Mouse (Mus musculus): ENCODE measurements around the gene Samsn1. TPM values are rescaled to one million over a fixed set of nuclear protein-coding genes. Genes with fewer than 3 reads are reported as not detected.

Samsn1 gene
- polyA plus RNA-seq, 1 experiment: not detected

- no peak overlapping the region for H3K27ac ChIP-seq (ENCODE audit: insufficient read depth, low read length)
- TF ChIP-seq POLR2A (IDR thresholded peaks at IDR 0.05; ENCODE audit: low read depth, low read length) (no peak), CTCF (IDR thresholded peaks at IDR 0.05; ENCODE audit: borderline replicate concordance, insufficient read depth, low read length) (no peak)
- no peaks in the 10 kb centered on the region for H3K4me1 ChIP-seq (ENCODE audit: control insufficient read depth, insufficient read depth, low read length)
- no peak overlapping the region for H3K4me3 ChIP-seq (ENCODE audit: insufficient read depth, low read length)
These were observed 156.6 kb downstream of the Samsn1 start for GRCm38 (mm10) chr16:75865505-75865904.

DNA sequence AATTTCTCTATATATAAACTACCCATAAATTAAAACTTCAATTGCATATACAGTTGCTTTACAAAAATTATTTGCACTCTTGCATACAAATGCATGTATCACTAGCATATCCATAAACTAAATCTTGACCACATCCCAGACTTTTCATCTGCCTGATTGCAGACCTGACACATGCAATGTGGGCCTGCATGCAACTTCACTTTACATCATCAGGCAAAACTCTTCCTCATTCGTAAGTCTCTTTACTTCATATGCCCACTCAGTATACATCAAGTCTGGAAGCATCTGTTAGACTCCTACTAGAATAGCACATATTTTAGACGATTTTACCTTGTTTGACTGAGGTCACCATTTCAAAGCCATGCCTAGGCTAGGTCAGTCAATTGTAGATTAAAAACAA, 157.4 kb downstream of the Samsn1 start:
- Histone ChIP-seq H3K4me1 (ENCODE audit: control insufficient read depth, insufficient read depth, low read length) (no peaks in the 10 kb centered on the region), H3K4me3 (ENCODE audit: insufficient read depth, low read length) (no peak overlapping the region), H3K27ac (ENCODE audit: insufficient read depth, low read length) (no peak overlapping the region)
- TF ChIP-seq CTCF (IDR thresholded peaks at IDR 0.05; ENCODE audit: borderline replicate concordance, insufficient read depth, low read length) (no peak), POLR2A (IDR thresholded peaks at IDR 0.05; ENCODE audit: low read depth, low read length) (no peak)

GRCm38 (mm10) chr16:75856343-75856742, 165.7 kb downstream of the Samsn1 start:
- Histone ChIP-seq H3K27ac (ENCODE audit: insufficient read depth, low read length) (no peak overlapping the region), H3K4me1 (ENCODE audit: control insufficient read depth, insufficient read depth, low read length) (no peaks in the 10 kb centered on the region), H3K4me3 (ENCODE audit: insufficient read depth, low read length) (no peak overlapping the region)
- TF ChIP-seq CTCF (IDR thresholded peaks at IDR 0.05; ENCODE audit: borderline replicate concordance, insufficient read depth, low read length): no peak
- no peak for TF ChIP-seq POLR2A (IDR thresholded peaks at IDR 0.05; ENCODE audit: low read depth, low read length)

DNA sequence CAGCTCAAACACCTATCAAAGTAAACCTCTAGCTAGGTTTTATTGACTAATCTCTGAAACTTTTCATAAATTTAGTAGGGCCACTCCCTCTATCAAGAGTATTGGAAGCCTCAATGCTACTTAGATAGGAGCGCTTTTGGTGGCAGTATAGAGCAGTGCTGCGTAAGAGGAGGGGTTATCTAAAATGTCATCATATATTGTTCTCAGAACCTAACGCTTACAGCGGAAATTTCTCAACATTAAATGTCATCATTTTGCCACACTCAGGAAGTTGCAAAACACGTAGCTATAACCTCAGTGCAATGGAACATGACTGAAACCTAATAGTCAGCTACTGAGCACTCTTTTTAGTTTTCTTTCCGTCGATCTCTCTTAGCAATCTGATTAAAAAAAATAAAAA, 166.7 kb downstream of the Samsn1 start:
- no peak overlapping the region for H3K27ac ChIP-seq (ENCODE audit: insufficient read depth, low read length)
- H3K4me3 ChIP-seq (ENCODE audit: insufficient read depth, low read length): no peak overlapping the region
- TF ChIP-seq POLR2A (IDR thresholded peaks at IDR 0.05; ENCODE audit: low read depth, low read length): no peak
- no peak for TF ChIP-seq CTCF (IDR thresholded peaks at IDR 0.05; ENCODE audit: borderline replicate concordance, insufficient read depth, low read length)
- H3K4me1 ChIP-seq (ENCODE audit: control insufficient read depth, insufficient read depth, low read length): no peaks in the 10 kb centered on the region

- no peak overlapping the region for H3K27ac ChIP-seq (ENCODE audit: insufficient read depth, low read length)
- H3K4me1 ChIP-seq (ENCODE audit: control insufficient read depth, insufficient read depth, low read length): no peaks in the 10 kb centered on the region
- TF ChIP-seq POLR2A (IDR thresholded peaks at IDR 0.05; ENCODE audit: low read depth, low read length) (no peak), CTCF (IDR thresholded peaks at IDR 0.05; ENCODE audit: borderline replicate concordance, insufficient read depth, low read length) (no peak)
- H3K4me3 ChIP-seq (ENCODE audit: insufficient read depth, low read length): no peak overlapping the region
These were observed 168.4 kb downstream of the Samsn1 start for GRCm38 (mm10) chr16:75853556-75854271.

- H3K4me3 ChIP-seq (ENCODE audit: insufficient read depth, low read length): no peak overlapping the region
- H3K27ac ChIP-seq (ENCODE audit: insufficient read depth, low read length): no peak overlapping the region
- H3K4me1 ChIP-seq (ENCODE audit: control insufficient read depth, insufficient read depth, low read length): no peaks in the 10 kb centered on the region
- TF ChIP-seq CTCF (IDR thresholded peaks at IDR 0.05; ENCODE audit: borderline replicate concordance, insufficient read depth, low read length) (no peak), POLR2A (IDR thresholded peaks at IDR 0.05; ENCODE audit: low read depth, low read length) (no peak)
These were observed 169.6 kb downstream of the Samsn1 start for GRCm38 (mm10) chr16:75852485-75852884.

DNA sequence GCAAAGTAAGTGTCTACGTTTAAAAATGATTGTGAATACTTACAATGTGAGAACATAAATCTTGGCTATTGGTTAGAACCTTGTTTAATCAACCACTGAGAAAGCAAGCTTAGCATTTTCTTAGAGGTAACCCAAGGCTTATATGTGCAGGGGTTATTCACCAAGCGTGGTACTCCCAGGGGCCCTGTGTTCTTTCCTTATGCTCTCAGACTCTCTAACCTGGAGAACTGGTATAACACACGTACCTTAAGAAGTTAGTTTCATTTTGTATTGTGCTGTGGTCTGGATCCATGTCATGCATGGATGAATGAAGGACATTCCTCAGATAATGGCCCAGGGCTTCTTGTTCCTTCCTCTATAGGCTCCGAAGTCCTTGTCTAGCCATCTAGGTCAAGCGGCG, 173.0 kb downstream of the Samsn1 start:
- TF ChIP-seq CTCF (IDR thresholded peaks at IDR 0.05; ENCODE audit: borderline replicate concordance, insufficient read depth, low read length): no peak
- no peak for TF ChIP-seq POLR2A (IDR thresholded peaks at IDR 0.05; ENCODE audit: low read depth, low read length)
- H3K4me3 ChIP-seq (ENCODE audit: insufficient read depth, low read length): no peak overlapping the region
- no peaks in the 10 kb centered on the region for H3K4me1 ChIP-seq (ENCODE audit: control insufficient read depth, insufficient read depth, low read length)

DNA sequence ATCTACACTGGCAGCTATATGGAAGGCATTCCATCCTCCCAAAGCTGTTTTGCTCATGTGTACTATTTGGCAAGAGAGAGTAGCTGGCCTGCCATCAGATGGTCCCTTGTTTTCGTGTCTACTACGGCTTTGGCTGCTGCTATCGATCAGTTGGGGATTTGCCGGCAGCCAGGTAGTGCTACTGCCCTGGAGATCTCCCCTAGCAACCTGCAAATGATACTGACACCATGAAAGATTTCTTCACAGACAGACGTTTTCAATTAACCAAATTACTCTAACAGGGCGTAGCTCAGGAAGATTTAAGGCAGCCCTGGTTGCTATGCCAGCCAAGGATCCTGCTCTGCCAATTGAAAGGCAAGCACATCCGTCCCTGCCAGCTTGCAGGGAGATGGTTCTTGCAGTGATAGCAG, 178.4 kb downstream of the Samsn1 start:
- Histone ChIP-seq H3K27ac (ENCODE audit: insufficient read depth, low read length) (no peak overlapping the region), H3K4me3 (ENCODE audit: insufficient read depth, low read length) (no peak overlapping the region), H3K4me1 (ENCODE audit: control insufficient read depth, insufficient read depth, low read length) (no peaks in the 10 kb centered on the region)
- TF ChIP-seq CTCF (IDR thresholded peaks at IDR 0.05; ENCODE audit: borderline replicate concordance, insufficient read depth, low read length): no peak
- TF ChIP-seq POLR2A (IDR thresholded peaks at IDR 0.05; ENCODE audit: low read depth, low read length): no peak

More for the DNA sequence above, 173.0 kb downstream of the Samsn1 start:
- H3K27ac ChIP-seq (ENCODE audit: insufficient read depth, low read length): no peak overlapping the region

- Histone ChIP-seq H3K4me1 (ENCODE audit: control insufficient read depth, insufficient read depth, low read length) (no peaks in the 10 kb centered on the region), H3K27ac (ENCODE audit: insufficient read depth, low read length) (no peak overlapping the region), H3K4me3 (ENCODE audit: insufficient read depth, low read length) (no peak overlapping the region)
- TF ChIP-seq POLR2A (IDR thresholded peaks at IDR 0.05; ENCODE audit: low read depth, low read length) (no peak), CTCF (IDR thresholded peaks at IDR 0.05; ENCODE audit: borderline replicate concordance, insufficient read depth, low read length) (no peak)
These were observed 179.1 kb downstream of the Samsn1 start for GRCm38 (mm10) chr16:75843031-75843430.

GRCm38 (mm10) chr16:75842569-75842968, 179.5 kb downstream of the Samsn1 start:
- no peaks in the 10 kb centered on the region for H3K4me1 ChIP-seq (ENCODE audit: control insufficient read depth, insufficient read depth, low read length)
- no peak overlapping the region for H3K4me3 ChIP-seq (ENCODE audit: insufficient read depth, low read length)
- H3K27ac ChIP-seq (ENCODE audit: insufficient read depth, low read length): no peak overlapping the region
- TF ChIP-seq POLR2A (IDR thresholded peaks at IDR 0.05; ENCODE audit: low read depth, low read length) (no peak), CTCF (IDR thresholded peaks at IDR 0.05; ENCODE audit: borderline replicate concordance, insufficient read depth, low read length) (no peak)
